Mouse (Mus musculus): ENCODE measurements around the gene F13b.
A peak's percentile ranks its signal among the peaks of the same experiment; 100 is the strongest.

Gene F13b

GRCm38 (mm10) chr1:139501258-139501752 lies at the start of gene F13b:
Gene F13b, plus strand, starts transcription at chr1:139501702.
- DNase-seq = no peak

GRCm38 (mm10) chr1:139454340-139455225 lies 46.9 kb upstream of the F13b start, which contains the start of gene Aspm:
Gene Aspm, plus strand, starts transcription at chr1:139454772.
- DNase-seq = peak; percentile 75 to 77

DNA sequence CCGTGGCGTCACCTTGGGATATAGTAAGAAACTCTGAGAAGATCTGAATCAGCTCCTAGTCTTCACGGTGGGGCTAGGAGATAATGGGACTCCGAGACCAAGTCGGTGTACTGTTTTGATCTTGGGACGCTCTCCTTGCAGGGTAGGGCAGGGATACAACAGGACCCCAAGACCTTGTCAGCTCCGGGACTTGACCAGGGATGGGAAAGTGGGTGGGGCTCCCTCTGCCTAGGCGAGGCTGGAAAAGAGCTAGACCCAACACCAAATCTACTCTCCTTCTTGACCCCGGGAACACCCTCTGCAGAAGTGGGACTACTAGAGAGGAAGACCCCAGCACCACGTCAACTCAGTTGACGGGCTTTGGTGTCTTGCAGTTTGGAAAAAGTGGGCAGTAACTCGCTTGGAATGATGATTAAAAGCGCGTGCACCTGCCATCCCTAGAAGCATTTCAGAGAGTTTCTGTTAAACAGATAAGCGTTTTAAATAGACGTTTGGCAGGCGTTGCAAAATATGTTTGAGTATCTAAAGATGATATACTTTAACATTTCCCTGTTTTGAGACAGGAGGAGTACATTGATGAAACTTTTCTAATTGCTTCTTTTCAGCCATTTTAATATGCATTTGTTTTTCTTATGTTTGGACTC lies 46.2 kb upstream of the F13b start:
- no peak for DNase-seq

DNA sequence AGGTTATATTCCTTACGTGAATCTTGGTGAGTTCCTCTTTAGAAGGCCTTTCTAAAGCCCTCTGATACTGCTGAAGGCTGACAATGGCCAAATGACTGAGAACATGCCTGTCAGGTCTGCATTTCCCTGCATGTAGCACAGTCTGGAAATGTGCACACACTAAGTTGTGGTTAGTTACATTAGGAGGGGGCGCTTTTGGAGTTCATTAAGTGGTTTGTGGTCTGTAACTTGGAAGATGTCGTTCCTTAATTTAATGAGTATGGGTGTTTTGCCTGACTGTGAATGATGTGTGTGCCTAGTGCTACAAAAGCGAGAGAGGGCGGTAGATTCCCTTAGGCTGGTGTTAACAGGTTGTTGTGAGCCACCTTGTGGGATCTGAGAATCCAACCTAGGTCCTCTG lies 40.7 kb upstream of the F13b start:
- no peak for DNase-seq

- DNase-seq = no peak
Measured at GRCm38 (mm10) chr1:139465936-139466335, 35.6 kb upstream of the F13b start.

DNA sequence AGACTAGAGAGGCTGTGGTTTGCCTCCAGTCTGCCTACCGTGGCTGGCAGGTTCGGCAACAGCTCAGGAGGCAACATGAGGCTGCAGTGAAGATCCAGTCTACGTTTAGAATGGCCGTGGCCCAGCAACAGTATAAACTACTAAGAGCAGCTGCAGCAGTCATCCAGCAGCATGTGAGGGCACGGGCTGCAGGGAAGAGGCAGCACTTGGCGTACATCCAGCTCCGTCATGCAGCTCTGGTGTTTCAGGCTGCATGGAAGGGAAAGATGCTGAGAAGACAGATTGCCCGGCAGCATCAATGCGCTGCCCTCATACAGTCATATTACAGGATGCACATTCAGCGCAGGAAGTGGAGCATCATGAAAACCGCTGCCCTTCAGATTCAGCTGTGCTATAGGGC lies 22.6 kb upstream of the F13b start:
- no peak for DNase-seq

GRCm38 (mm10) chr1:139480246-139480645 lies 21.3 kb upstream of the F13b start:
- DNase-seq = no peak

- DNase-seq = no peak
Measured at GRCm38 (mm10) chr1:139481146-139481545, 20.4 kb upstream of the F13b start.

GRCm38 (mm10) chr1:139494630-139495029 lies 6.9 kb upstream of the F13b start:
- DNase-seq = no peak

- no peak for DNase-seq
Measured at GRCm38 (mm10) chr1:139495408-139495807, 6.1 kb upstream of the F13b start.

DNA sequence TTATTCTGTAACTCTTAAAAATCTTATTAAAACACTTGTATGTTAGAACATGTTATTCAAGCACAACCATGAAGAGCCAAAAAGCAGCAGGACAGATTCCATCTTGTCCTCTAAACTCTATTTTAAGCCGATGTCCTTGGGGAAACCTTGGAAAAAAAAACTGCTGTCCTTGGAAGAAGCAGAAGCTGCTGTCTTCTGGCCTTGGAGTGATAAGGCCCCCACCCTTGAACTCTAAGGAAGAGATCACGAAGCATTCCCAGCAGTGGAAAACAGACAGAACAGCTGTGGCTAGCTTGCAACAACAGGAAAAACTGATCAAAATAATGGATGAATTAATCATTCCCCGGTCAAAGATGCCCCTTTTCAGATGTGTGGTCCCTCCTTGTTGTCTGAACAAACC lies 5.3 kb upstream of the F13b start:
- DNase-seq = no peak

GRCm38 (mm10) chr1:139499751-139500150 lies 1.8 kb upstream of the F13b start:
- DNase-seq = no peak

DNA sequence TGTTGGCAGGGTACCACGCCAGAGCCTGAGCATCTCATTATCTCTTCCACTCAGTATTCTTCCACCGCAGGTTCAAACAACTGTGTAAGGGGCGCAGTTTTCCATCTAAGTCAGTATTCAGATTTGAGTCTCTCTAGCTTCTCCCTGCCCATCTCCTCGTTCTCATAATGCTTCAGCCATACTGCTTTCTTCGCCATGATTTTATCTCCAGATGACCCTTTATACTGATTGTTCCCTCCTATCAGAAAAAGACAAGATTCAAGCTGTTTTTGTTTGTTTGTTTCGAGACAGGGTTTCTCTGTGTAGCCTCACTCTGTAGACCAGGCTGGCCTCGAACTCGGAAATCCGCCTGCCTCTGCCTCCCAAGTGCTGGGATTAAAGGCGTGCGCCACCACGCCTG lies 13.1 kb downstream of the F13b start:
- no peak for DNase-seq

DNA sequence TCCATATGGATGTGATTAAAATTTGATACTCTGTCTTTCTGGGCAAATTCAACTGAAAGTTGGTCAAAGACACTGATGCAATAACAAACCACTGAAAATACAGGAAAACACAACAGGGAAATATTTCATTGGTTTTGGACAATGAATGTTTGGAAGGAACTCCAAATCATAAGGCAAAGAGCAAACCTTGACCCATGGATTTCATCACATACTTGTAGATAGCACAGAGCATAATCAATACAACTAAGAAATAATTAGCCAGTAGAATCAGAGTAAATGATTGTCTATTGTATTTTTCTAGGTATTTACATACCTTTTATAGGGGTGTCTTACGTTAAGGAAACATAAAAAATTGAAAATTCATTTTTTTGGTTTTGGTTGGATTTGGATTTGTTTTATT lies 47.0 kb downstream of the F13b start:
- DNase-seq = no peak

DNA sequence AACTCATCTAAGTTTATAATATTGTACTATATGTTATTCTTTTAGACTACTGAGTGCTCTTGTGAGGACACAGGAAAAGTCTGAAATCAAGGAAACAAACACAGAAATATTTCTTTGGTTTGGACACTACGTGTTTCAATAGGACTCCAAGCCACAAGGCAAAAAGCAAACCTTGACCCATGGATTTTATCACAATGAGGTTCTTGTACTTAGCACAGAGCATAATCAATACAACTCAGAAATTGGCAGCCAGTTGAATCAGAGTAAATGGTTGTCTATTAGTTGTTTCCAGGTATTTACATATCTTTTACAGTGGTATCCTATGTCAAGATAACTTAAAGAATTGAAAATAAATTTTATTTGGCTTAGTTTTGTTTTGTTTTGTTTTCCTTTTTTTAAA lies 49.8 kb downstream of the F13b start:
- DNase-seq = no peak

DNA sequence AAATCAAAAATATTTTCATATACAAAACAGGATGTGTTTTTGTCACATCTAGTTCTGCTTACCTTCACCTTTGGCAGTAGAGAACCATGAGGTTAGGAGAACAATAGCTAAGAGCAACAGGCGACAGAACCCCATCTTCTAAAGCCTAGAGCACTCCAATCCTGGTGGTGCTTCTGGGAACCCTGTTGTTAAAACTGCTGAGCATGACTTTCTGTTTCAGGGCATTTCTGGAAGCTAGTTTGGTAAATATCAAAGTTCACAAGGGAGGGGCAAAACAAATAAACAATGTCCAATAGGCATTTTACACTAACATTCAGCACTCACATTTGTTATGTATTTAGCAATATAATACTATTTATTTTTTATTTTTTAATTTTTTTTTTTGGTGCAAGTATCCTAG lies 58.5 kb downstream of the F13b start, which contains the start of gene Cfhr1:
Gene Cfhr1, minus strand, starts transcription at position 249 of the 400 bp plus-strand sequence.
- no peak for DNase-seq
